In genomic region chr7:133702333-133702732, GRCm38 (mm10) we compare ENCODE assay signal across 13 mouse cellular contexts. TPM values are rescaled to one million over a fixed set of nuclear protein-coding genes. Genes with fewer than 3 reads are reported as not detected.
DNase-seq lines count a peak whose midpoint lies in the region; ATAC-seq and TF ChIP-seq lines count a peak whose summit lies in the region.
"Had no signal": no experiment of that assay in that cellular context is flagged by ENCODE, and none has a peak within 500 bp of the region (broad histone marks: within the 10 kb centered on the region; RNA-seq: fewer than 3 reads in every experiment).

No protein-coding gene starts in this region.

- TF ChIP-seq EP300 in lung, postnatal 0 days (IDR thresholded peaks at IDR 0.05), result no peak

- no peaks in the 10 kb centered on the region for H3K4me1 ChIP-seq in lung, embryonic 14.5 days (ENCODE audit: insufficient read depth)
- H3K4me1 ChIP-seq in lung, postnatal 0 days (ENCODE audit: insufficient read depth, low read depth, low read length), result no peaks in the 10 kb centered on the region
- peaks cover 72% of the 10 kb centered on the region for H3K4me1 ChIP-seq in liver, embryonic 15.5 days (replicated peaks)
- H3K4me1 ChIP-seq in stomach, embryonic 16.5 days (ENCODE audit: control insufficient read depth, insufficient read depth, low read length), result no peaks in the 10 kb centered on the region
- H3K4me1 ChIP-seq: midbrain, embryonic 13.5 days; neural tube, embryonic 13.5 days had no signal

- no peaks in the 10 kb centered on the region for H3K27me3 ChIP-seq in lung, embryonic 14.5 days (ENCODE audit: insufficient read depth, low read length)
- H3K27me3 ChIP-seq in lung, postnatal 0 days (replicated peaks; ENCODE audit: insufficient read depth, low read length), result no peaks in the 10 kb centered on the region
- no peaks in the 10 kb centered on the region for H3K27me3 ChIP-seq in liver, embryonic 15.5 days
- H3K27me3 ChIP-seq in stomach, embryonic 16.5 days (ENCODE audit: control insufficient read depth, insufficient read depth, low read length), result no peaks in the 10 kb centered on the region
- H3K27me3 ChIP-seq: midbrain, embryonic 13.5 days; neural tube, embryonic 13.5 days had no signal

- no peak for DNase-seq in lung, embryonic 14.5 days
- no peak for DNase-seq in lung, postnatal 0 days (ENCODE audit: low spot score)
- DNase-seq in adrenal gland, postnatal 36 days, result no peak
- DNase-seq: cerebellum, postnatal 36 days; lung, adult 18-20 months had no signal

- no peaks in the 10 kb centered on the region for H3K9me3 ChIP-seq in lung, embryonic 14.5 days (ENCODE audit: low read depth, low read length)
- no peaks in the 10 kb centered on the region for H3K9me3 ChIP-seq in lung, postnatal 0 days (ENCODE audit: low read length)
- H3K9me3 ChIP-seq in liver, embryonic 15.5 days (replicated peaks), result no peaks in the 10 kb centered on the region
- H3K9me3 ChIP-seq in stomach, embryonic 16.5 days (replicated peaks; ENCODE audit: control insufficient read depth, low read length), result no peaks in the 10 kb centered on the region
- H3K9me3 ChIP-seq: midbrain, embryonic 13.5 days; neural tube, embryonic 13.5 days had no signal

- peaks cover 5% of the 10 kb centered on the region; the same call in 1 of the 2 replicates for H3K36me3 ChIP-seq in lung, embryonic 14.5 days (ENCODE audit: insufficient read depth)
- H3K36me3 ChIP-seq in lung, postnatal 0 days (ENCODE audit: insufficient read depth, low read length), result no peaks in the 10 kb centered on the region
- H3K36me3 ChIP-seq in liver, embryonic 15.5 days (replicated peaks), result peaks cover 40% of the 10 kb centered on the region
- H3K36me3 ChIP-seq in stomach, embryonic 16.5 days (ENCODE audit: control insufficient read depth, insufficient read depth, low read length), result no peaks in the 10 kb centered on the region

- H3K4me2 ChIP-seq in lung, embryonic 14.5 days, result no peak overlapping the region
- no peak overlapping the region for H3K4me2 ChIP-seq in lung, postnatal 0 days (replicated peaks; ENCODE audit: low read depth, low read length)
- peak overlapping the region; percentile 83 for H3K4me2 ChIP-seq in liver, embryonic 15.5 days
- H3K4me2 ChIP-seq in stomach, embryonic 16.5 days (ENCODE audit: low read depth, low read length), result no peak overlapping the region
- H3K4me2 ChIP-seq: midbrain, embryonic 13.5 days; neural tube, embryonic 13.5 days had no signal

- ATAC-seq in lung, embryonic 14.5 days (ENCODE audit: insufficient read depth), result peak; percentile 60
- ATAC-seq in lung, postnatal 0 days, result no peak
- peak; percentile 67 for ATAC-seq in common myeloid progenitor, adult 5-6 weeks (replicated peaks; ENCODE audit: low read depth, poor library complexity, severe bottlenecking)
- ATAC-seq in liver, embryonic 15.5 days (ENCODE audit: insufficient read depth), result peak; percentile 84
- ATAC-seq in stomach, embryonic 16.5 days (ENCODE audit: insufficient read depth, low FRiP score), result 0 out of 2 replicates have a peak, but pooled peaks have one; percentile 60
- ATAC-seq in monocyte, adult 5-6 weeks (replicated peaks; ENCODE audit: insufficient number of reproducible peaks, low FRiP score, low TSS enrichment, poor library complexity, severe bottlenecking), result no peak
- ATAC-seq: midbrain, embryonic 13.5 days had no signal

- peak overlapping the region; percentile 52; the same call in 1 of the 2 replicates for H3K27ac ChIP-seq in lung, embryonic 14.5 days (ENCODE audit: low read depth)
- H3K27ac ChIP-seq in lung, postnatal 0 days (ENCODE audit: low read length), result no peak overlapping the region
- peak overlapping the region; percentile 99 for H3K27ac ChIP-seq in liver, embryonic 15.5 days (replicated peaks)
- H3K27ac ChIP-seq in stomach, embryonic 16.5 days (ENCODE audit: low read length), result no peak overlapping the region
- H3K27ac ChIP-seq: midbrain, embryonic 13.5 days; neural tube, embryonic 13.5 days had no signal

- no peak for TF ChIP-seq CTCF in lung, embryonic 14.5 days (IDR thresholded peaks at IDR 0.05; ENCODE audit: low read depth)
- TF ChIP-seq CTCF in lung, postnatal 0 days (IDR thresholded peaks at IDR 0.05), result no peak

- WGBS in lung, embryonic 14.5 days, result 62% methylated on average over 10 of the region's 10 CpGs
- WGBS in lung, postnatal 0 days, result 68% methylated on average over 10 of the region's 10 CpGs
- WGBS in liver, embryonic 15.5 days (ENCODE audit: insufficient replicate concordance), result 25% methylated on average over 10 of the region's 10 CpGs
- 65% methylated on average over 10 of the region's 10 CpGs for WGBS in stomach, embryonic 16.5 days

- no peak overlapping the region for H3K9ac ChIP-seq in lung, embryonic 14.5 days
- H3K9ac ChIP-seq in lung, postnatal 0 days (replicated peaks; ENCODE audit: low read depth), result no peak overlapping the region
- H3K9ac ChIP-seq in liver, embryonic 15.5 days, result peak overlapping the region; percentile 68
- H3K9ac ChIP-seq in stomach, embryonic 16.5 days (ENCODE audit: low read length), result no peak overlapping the region
- H3K9ac ChIP-seq: midbrain, embryonic 13.5 days; neural tube, embryonic 13.5 days had no signal

- H3K4me3 ChIP-seq in lung, embryonic 14.5 days (ENCODE audit: low read depth, low read length), result peak overlapping the region; percentile 2; the same call in 1 of the 2 replicates
- H3K4me3 ChIP-seq in lung, postnatal 0 days (ENCODE audit: low read depth, low read length), result no peak overlapping the region
- H3K4me3 ChIP-seq in liver, embryonic 15.5 days (replicated peaks), result peak overlapping the region; percentile 71
- 0 out of 2 replicates have a peak overlapping the region, but pooled peaks have one; percentile 4 for H3K4me3 ChIP-seq in stomach, embryonic 16.5 days (replicated peaks; ENCODE audit: low read length)
- H3K4me3 ChIP-seq: midbrain, embryonic 13.5 days; neural tube, embryonic 13.5 days had no signal

RNA-seq across cellular contexts. Expression of gene Bccip, which starts 6.8 kb away (rescaled TPM):
- 180 and 181 TPM in 2 replicates for polyA plus RNA-seq in lung, embryonic 14.5 days (2014; fragmentation: Nextera tagmentation; extraction: Ambion mirVana)
- 90.8 TPM in 2 replicates for polyA plus RNA-seq in lung, postnatal 0 days (2015; fragmentation: Nextera tagmentation; extraction: Ambion mirVana)
- 130 and 142 TPM in 2 replicates for total RNA-seq in common myeloid progenitor, adult 5-6 weeks (2017)
- 72.0 and 74.4 TPM in 2 replicates for polyA plus RNA-seq in liver, embryonic 15.5 days (2015; fragmentation: Nextera tagmentation; extraction: Ambion mirVana)
- 136 and 156 TPM in 2 replicates for polyA plus RNA-seq in stomach, embryonic 16.5 days (2015; fragmentation: Nextera tagmentation; extraction: Ambion mirVana)
- total RNA-seq in monocyte, adult 5-6 weeks (2017), result 82.2 to 112 TPM (median 94.4 TPM) in 3 replicates
- total RNA-seq in adrenal gland, postnatal 36 days (2021), result 10 to 100 TPM; 61.7 to 64.2 TPM

RNA-seq across cellular contexts. Expression of gene Uros, which starts 7.5 kb away (rescaled TPM):
- 27.0 TPM in 2 replicates for polyA plus RNA-seq in lung, embryonic 14.5 days (2014; fragmentation: Nextera tagmentation; extraction: Ambion mirVana)
- polyA plus RNA-seq in lung, postnatal 0 days (2015; fragmentation: Nextera tagmentation; extraction: Ambion mirVana), result 12.9 and 18.3 TPM in 2 replicates
- total RNA-seq in common myeloid progenitor, adult 5-6 weeks (2017), result 21.7 and 37.6 TPM in 2 replicates
- 175 and 179 TPM in 2 replicates for polyA plus RNA-seq in liver, embryonic 15.5 days (2015; fragmentation: Nextera tagmentation; extraction: Ambion mirVana)
- 32.1 and 36.4 TPM in 2 replicates for polyA plus RNA-seq in stomach, embryonic 16.5 days (2015; fragmentation: Nextera tagmentation; extraction: Ambion mirVana)
- 7.1 to 10.6 TPM (median 9.0 TPM) in 3 replicates for total RNA-seq in monocyte, adult 5-6 weeks (2017)
- 10 to 100 TPM; 13.3 to 16.1 TPM for total RNA-seq in adrenal gland, postnatal 36 days (2021)

RNA-seq across cellular contexts. Expression of gene Mmp21, which starts 22.5 kb away (rescaled TPM):
- polyA plus RNA-seq in lung, embryonic 14.5 days (2014; fragmentation: Nextera tagmentation; extraction: Ambion mirVana), result 0.11 and 0.14 TPM in 2 replicates
- 0.14 TPM in 1 of 2 replicates, not detected in the other for polyA plus RNA-seq in lung, postnatal 0 days (2015; fragmentation: Nextera tagmentation; extraction: Ambion mirVana)
- not detected in 2 replicates for total RNA-seq in common myeloid progenitor, adult 5-6 weeks (2017)
- not detected in 2 replicates for polyA plus RNA-seq in liver, embryonic 15.5 days (2015; fragmentation: Nextera tagmentation; extraction: Ambion mirVana)
- polyA plus RNA-seq in stomach, embryonic 16.5 days (2015; fragmentation: Nextera tagmentation; extraction: Ambion mirVana), result 0.08 TPM in 1 of 2 replicates, not detected in the other
- not detected in 3 replicates for total RNA-seq in monocyte, adult 5-6 weeks (2017)
- not detected for total RNA-seq in adrenal gland, postnatal 36 days (2021)
- polyA plus RNA-seq: heart, embryonic 16.5 days; neural tube, embryonic 13.5 days; testis, adult 2 months had no signal

Comparison
In these comparisons a context has a peak if more than half of its experiments do, and no peak if none do; other contexts are left out.
1. ATAC-seq: peak in lung, embryonic 14.5 days (single experiment), common myeloid progenitor, adult 5-6 weeks (single experiment), liver, embryonic 15.5 days (single experiment) and stomach, embryonic 16.5 days (single experiment); none in lung, postnatal 0 days (single experiment) and monocyte, adult 5-6 weeks (single experiment).
2. H3K27ac ChIP-seq: peak in lung, embryonic 14.5 days (single experiment) and liver, embryonic 15.5 days (single experiment); none in lung, postnatal 0 days (single experiment) and stomach, embryonic 16.5 days (single experiment).